Mouse (Mus musculus): ENCODE results near the gene Selenok. TPM values are rescaled to one million over a fixed set of nuclear protein-coding genes. Genes with fewer than 3 reads are reported as not detected.

Selenok gene
- polyA plus RNA-seq, 1 experiment = 39.9 TPM

DNA sequence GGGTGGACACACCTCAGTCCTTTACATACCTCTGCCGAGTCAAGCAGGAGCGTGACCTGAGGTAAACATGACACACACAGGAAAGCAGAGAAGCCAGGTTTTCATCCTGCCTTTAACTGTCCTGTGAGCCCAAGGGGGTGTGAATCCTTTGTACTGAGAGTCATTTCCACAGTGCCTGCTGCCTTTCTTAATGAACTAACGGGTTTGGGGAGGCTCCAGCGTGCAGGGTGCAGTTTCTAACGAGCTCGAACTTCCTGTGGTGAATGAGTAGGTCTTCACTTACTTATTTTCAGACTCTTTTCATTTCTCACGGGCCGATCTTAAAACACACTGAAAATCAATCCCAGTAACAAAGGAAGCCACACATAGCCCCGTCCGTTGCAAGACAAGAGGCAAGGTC, 46.4 kb downstream of the Selenok start:
- Histone ChIP-seq H3K27ac (ENCODE audit: insufficient read depth, low read length) (no peak overlapping the region), H3K9ac (ENCODE audit: low read depth, poor library complexity, severe bottlenecking) (no peak overlapping the region), H3K4me3 (ENCODE audit: low read depth, low read length) (no peak overlapping the region), H3K36me3 (ENCODE audit: control insufficient read depth, insufficient read depth, low read length, poor library complexity, severe bottlenecking) (no peaks in the 10 kb centered on the region), H3K9me3 (replicated peaks; ENCODE audit: control insufficient read depth, insufficient read depth, low read length, poor library complexity, severe bottlenecking) (no peaks in the 10 kb centered on the region), H3K4me1 (ENCODE audit: control insufficient read depth, insufficient read depth, low read length) (no peaks in the 10 kb centered on the region), H3K27me3 (ENCODE audit: control insufficient read depth, insufficient read depth, low read length, poor library complexity, severe bottlenecking) (no peaks in the 10 kb centered on the region)
- TF ChIP-seq POLR2A (IDR thresholded peaks at IDR 0.05; ENCODE audit: insufficient read depth, low read length) (no peak), CTCF (IDR thresholded peaks at IDR 0.05; ENCODE audit: low read depth, low read length) (no peak), EP300 (IDR thresholded peaks at IDR 0.05; ENCODE audit: insufficient read depth, low read depth, low read length) (no peak)

DNA sequence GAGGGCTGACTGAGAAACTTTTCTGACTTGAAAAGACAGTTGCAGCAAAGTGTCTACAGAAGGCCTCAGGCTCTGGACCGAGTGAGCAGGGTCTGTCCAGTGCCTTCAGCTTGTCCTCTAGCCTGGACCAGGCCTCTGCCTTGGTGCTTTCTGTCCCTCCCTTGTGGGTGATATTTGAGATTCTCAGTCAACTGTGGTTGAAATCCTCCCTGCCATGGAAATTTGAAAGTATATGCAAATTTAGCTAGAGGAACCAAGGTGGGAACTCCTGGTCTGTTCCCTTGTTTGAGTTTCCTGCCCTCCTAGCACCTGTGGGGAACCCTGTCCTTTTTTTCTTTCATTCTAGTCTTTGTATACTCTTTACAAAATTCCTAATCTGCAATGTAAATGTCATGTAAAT, 46.9 kb downstream of the Selenok start:
- no peak for TF ChIP-seq EP300 (IDR thresholded peaks at IDR 0.05; ENCODE audit: insufficient read depth, low read depth, low read length)
- TF ChIP-seq POLR2A (IDR thresholded peaks at IDR 0.05; ENCODE audit: insufficient read depth, low read length) = no peak
- TF ChIP-seq CTCF (IDR thresholded peaks at IDR 0.05; ENCODE audit: low read depth, low read length) = no peak
- H3K36me3 ChIP-seq (ENCODE audit: control insufficient read depth, insufficient read depth, low read length, poor library complexity, severe bottlenecking) = no peaks in the 10 kb centered on the region
- no peak overlapping the region for H3K4me3 ChIP-seq (ENCODE audit: low read depth, low read length)
- H3K27me3 ChIP-seq (ENCODE audit: control insufficient read depth, insufficient read depth, low read length, poor library complexity, severe bottlenecking) = no peaks in the 10 kb centered on the region
- H3K9me3 ChIP-seq (replicated peaks; ENCODE audit: control insufficient read depth, insufficient read depth, low read length, poor library complexity, severe bottlenecking) = no peaks in the 10 kb centered on the region
- no peak overlapping the region for H3K27ac ChIP-seq (ENCODE audit: insufficient read depth, low read length)
- no peaks in the 10 kb centered on the region for H3K4me1 ChIP-seq (ENCODE audit: control insufficient read depth, insufficient read depth, low read length)
- no peak overlapping the region for H3K9ac ChIP-seq (ENCODE audit: low read depth, poor library complexity, severe bottlenecking)

DNA sequence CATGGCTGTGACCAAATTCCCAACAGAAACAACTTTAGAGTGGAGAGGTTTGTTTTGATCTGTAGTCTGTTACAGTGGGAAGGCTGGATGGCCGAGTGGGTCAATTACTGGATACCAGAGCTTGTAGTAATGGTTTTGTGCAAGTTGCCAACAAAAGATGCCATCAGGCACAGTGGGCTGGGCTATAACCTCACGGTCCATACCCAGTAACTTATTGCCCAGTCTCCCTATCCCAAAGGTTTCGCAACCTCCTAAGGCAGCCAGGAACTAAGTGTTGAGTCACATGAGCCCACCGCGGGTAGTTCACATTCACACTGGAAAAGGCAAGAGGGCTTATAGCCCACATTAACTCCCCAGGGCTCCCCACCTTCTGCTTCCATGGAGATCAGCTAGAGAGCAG, 48.6 kb downstream of the Selenok start:
- H3K27ac ChIP-seq (ENCODE audit: insufficient read depth, low read length) = no peak overlapping the region
- no peaks in the 10 kb centered on the region for H3K36me3 ChIP-seq (ENCODE audit: control insufficient read depth, insufficient read depth, low read length, poor library complexity, severe bottlenecking)
- H3K4me1 ChIP-seq (ENCODE audit: control insufficient read depth, insufficient read depth, low read length) = no peaks in the 10 kb centered on the region
- no peak overlapping the region for H3K4me3 ChIP-seq (ENCODE audit: low read depth, low read length)
- no peak for TF ChIP-seq CTCF (IDR thresholded peaks at IDR 0.05; ENCODE audit: low read depth, low read length)
- TF ChIP-seq POLR2A (IDR thresholded peaks at IDR 0.05; ENCODE audit: insufficient read depth, low read length) = no peak
- TF ChIP-seq EP300 (IDR thresholded peaks at IDR 0.05; ENCODE audit: insufficient read depth, low read depth, low read length) = no peak
- no peaks in the 10 kb centered on the region for H3K27me3 ChIP-seq (ENCODE audit: control insufficient read depth, insufficient read depth, low read length, poor library complexity, severe bottlenecking)
- no peaks in the 10 kb centered on the region for H3K9me3 ChIP-seq (replicated peaks; ENCODE audit: control insufficient read depth, insufficient read depth, low read length, poor library complexity, severe bottlenecking)
- no peak overlapping the region for H3K9ac ChIP-seq (ENCODE audit: low read depth, poor library complexity, severe bottlenecking)

DNA sequence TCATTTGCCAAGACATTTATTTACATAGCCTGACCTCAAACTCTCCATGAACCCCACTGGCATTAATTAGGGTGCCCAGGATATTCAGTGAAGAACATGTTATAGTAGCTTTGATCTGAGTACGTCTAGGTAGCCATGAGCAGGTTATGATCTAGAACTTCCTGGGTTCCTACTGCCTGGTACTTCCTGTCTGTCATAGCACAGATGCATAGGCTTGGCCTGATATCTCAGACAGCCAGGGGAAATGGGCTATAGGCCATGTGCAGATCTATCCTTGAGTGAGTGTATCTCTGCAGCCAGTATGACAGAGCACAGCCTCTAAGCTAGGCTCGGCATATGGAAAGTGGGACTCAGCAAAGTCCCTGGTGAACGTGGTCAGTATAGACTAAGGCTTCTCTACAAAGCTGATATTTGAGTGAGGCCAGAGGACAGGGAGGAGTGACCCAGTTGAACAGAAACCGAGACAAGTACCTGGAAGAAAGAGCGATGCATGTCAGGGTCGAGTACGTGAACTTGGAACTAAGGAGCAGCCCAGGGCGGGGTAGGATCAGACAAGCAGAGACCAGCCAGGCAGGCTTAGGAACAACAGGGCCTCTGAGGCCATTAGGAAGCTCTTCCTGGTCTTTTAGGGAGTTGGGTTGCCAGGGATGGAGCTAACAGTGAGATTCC, 49.8 kb downstream of the Selenok start:
- H3K4me1 ChIP-seq (ENCODE audit: control insufficient read depth, insufficient read depth, low read length) = no peaks in the 10 kb centered on the region
- no peak for TF ChIP-seq EP300 (IDR thresholded peaks at IDR 0.05; ENCODE audit: insufficient read depth, low read depth, low read length)
- TF ChIP-seq CTCF (IDR thresholded peaks at IDR 0.05; ENCODE audit: low read depth, low read length) = no peak
- no peak for TF ChIP-seq POLR2A (IDR thresholded peaks at IDR 0.05; ENCODE audit: insufficient read depth, low read length)

DNA sequence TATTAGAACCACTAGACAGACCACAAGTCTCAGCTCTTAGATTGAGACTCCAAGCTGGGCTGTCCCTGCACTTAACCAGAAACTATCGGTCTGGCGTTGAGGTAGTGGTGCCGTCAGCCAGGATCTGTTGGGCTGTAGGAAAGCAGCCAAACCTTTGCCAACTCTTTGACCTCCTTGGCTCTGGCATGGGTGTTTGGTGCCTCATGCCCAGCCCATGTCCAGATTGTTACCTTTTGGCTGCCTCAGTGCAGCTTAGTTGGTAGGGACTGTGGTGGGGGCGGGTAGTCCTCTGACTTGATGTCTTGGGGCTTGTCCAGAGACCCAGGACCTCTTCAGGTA, 50.3 kb downstream of the Selenok start:
- Histone ChIP-seq H3K4me3 (ENCODE audit: low read depth, low read length) (no peak overlapping the region), H3K27me3 (ENCODE audit: control insufficient read depth, insufficient read depth, low read length, poor library complexity, severe bottlenecking) (no peaks in the 10 kb centered on the region), H3K9ac (ENCODE audit: low read depth, poor library complexity, severe bottlenecking) (no peak overlapping the region), H3K9me3 (replicated peaks; ENCODE audit: control insufficient read depth, insufficient read depth, low read length, poor library complexity, severe bottlenecking) (no peaks in the 10 kb centered on the region), H3K4me1 (ENCODE audit: control insufficient read depth, insufficient read depth, low read length) (no peaks in the 10 kb centered on the region), H3K27ac (ENCODE audit: insufficient read depth, low read length) (no peak overlapping the region), H3K36me3 (ENCODE audit: control insufficient read depth, insufficient read depth, low read length, poor library complexity, severe bottlenecking) (no peaks in the 10 kb centered on the region)
- no peak for TF ChIP-seq CTCF (IDR thresholded peaks at IDR 0.05; ENCODE audit: low read depth, low read length)
- no peak for TF ChIP-seq EP300 (IDR thresholded peaks at IDR 0.05; ENCODE audit: insufficient read depth, low read depth, low read length)
- TF ChIP-seq POLR2A (IDR thresholded peaks at IDR 0.05; ENCODE audit: insufficient read depth, low read length) = no peak

More for the DNA sequence above, 49.8 kb downstream of the Selenok start:
- Histone ChIP-seq H3K4me3 (ENCODE audit: low read depth, low read length) (no peak overlapping the region), H3K9ac (ENCODE audit: low read depth, poor library complexity, severe bottlenecking) (no peak overlapping the region), H3K36me3 (ENCODE audit: control insufficient read depth, insufficient read depth, low read length, poor library complexity, severe bottlenecking) (no peaks in the 10 kb centered on the region), H3K9me3 (replicated peaks; ENCODE audit: control insufficient read depth, insufficient read depth, low read length, poor library complexity, severe bottlenecking) (no peaks in the 10 kb centered on the region), H3K27me3 (ENCODE audit: control insufficient read depth, insufficient read depth, low read length, poor library complexity, severe bottlenecking) (no peaks in the 10 kb centered on the region), H3K27ac (ENCODE audit: insufficient read depth, low read length) (no peak overlapping the region)

DNA sequence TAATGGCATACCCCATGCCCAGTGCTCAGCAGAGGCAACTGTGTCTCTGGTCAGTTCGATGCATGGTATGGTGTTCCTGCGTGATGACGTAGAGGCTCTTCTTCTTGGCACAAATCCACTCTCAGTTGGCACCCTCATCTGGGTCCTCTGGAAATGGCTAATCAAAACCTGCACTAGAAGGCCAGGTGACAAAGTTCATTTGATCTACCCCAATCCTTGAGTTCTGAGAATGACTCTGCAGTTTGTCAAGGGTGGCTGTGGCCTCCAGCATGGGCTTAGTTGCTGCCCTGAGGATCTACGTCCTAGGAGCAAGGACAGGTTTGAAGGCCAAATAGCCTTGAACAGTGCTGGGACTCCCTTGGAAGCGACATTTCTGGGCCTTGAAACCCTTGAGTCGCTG, 50.7 kb downstream of the Selenok start:
- Histone ChIP-seq H3K9me3 (replicated peaks; ENCODE audit: control insufficient read depth, insufficient read depth, low read length, poor library complexity, severe bottlenecking) (no peaks in the 10 kb centered on the region), H3K9ac (ENCODE audit: low read depth, poor library complexity, severe bottlenecking) (no peak overlapping the region), H3K4me3 (ENCODE audit: low read depth, low read length) (no peak overlapping the region), H3K4me1 (ENCODE audit: control insufficient read depth, insufficient read depth, low read length) (no peaks in the 10 kb centered on the region), H3K27ac (ENCODE audit: insufficient read depth, low read length) (no peak overlapping the region), H3K27me3 (ENCODE audit: control insufficient read depth, insufficient read depth, low read length, poor library complexity, severe bottlenecking) (no peaks in the 10 kb centered on the region), H3K36me3 (ENCODE audit: control insufficient read depth, insufficient read depth, low read length, poor library complexity, severe bottlenecking) (no peaks in the 10 kb centered on the region)
- no peak for TF ChIP-seq CTCF (IDR thresholded peaks at IDR 0.05; ENCODE audit: low read depth, low read length)
- TF ChIP-seq POLR2A (IDR thresholded peaks at IDR 0.05; ENCODE audit: insufficient read depth, low read length) = no peak
- no peak for TF ChIP-seq EP300 (IDR thresholded peaks at IDR 0.05; ENCODE audit: insufficient read depth, low read depth, low read length)
